Mouse (Mus musculus) liver, adult (tissue): ENCODE results near the gene Tiam1.

Experiments used
- GATA4 ChIP-seq: IDR thresholded peaks from 2 replicates; pipeline ENCODE4 v1.6.1; 2014; ENCODE audit warnings: mild to moderate bottlenecking, low read length; ENCODE audit not compliant: insufficient replicate concordance

Gene Tiam1

GRCm38 (mm10) chr16:89921370-89921769 is 222.2 kb downstream of the Tiam1 start:
- TF ChIP-seq GATA4 = no peak

GRCm38 (mm10) chr16:89920417-89920816 is 223.2 kb downstream of the Tiam1 start:
- TF ChIP-seq GATA4 = no peak

GRCm38 (mm10) chr16:89917404-89917803 is 226.2 kb downstream of the Tiam1 start:
- TF ChIP-seq GATA4 = no peak

GRCm38 (mm10) chr16:89914946-89915345 is 228.6 kb downstream of the Tiam1 start:
- TF ChIP-seq GATA4 = no peak

- no peak for TF ChIP-seq GATA4
These were observed 230.7 kb downstream of the Tiam1 start for GRCm38 (mm10) chr16:89912686-89913375.

GRCm38 (mm10) chr16:89909393-89910068 is 234.0 kb downstream of the Tiam1 start:
- TF ChIP-seq GATA4 = no peak

GRCm38 (mm10) chr16:89907651-89908050 is 235.9 kb downstream of the Tiam1 start:
- no peak for TF ChIP-seq GATA4

- TF ChIP-seq GATA4 = no peak
These were observed 236.7 kb downstream of the Tiam1 start for GRCm38 (mm10) chr16:89906909-89907308.

- TF ChIP-seq GATA4 = no peak
These were observed 237.8 kb downstream of the Tiam1 start for GRCm38 (mm10) chr16:89905730-89906305.

- TF ChIP-seq GATA4 = no peak
These were observed 239.4 kb downstream of the Tiam1 start for GRCm38 (mm10) chr16:89904121-89904520.

GRCm38 (mm10) chr16:89902578-89903304 is 240.8 kb downstream of the Tiam1 start:
- TF ChIP-seq GATA4 = no peak

- TF ChIP-seq GATA4 = no peak
These were observed 242.9 kb downstream of the Tiam1 start for GRCm38 (mm10) chr16:89900681-89901080.

GRCm38 (mm10) chr16:89899192-89899591 is 244.4 kb downstream of the Tiam1 start:
- TF ChIP-seq GATA4 = no peak

GRCm38 (mm10) chr16:89898299-89898625 is 245.3 kb downstream of the Tiam1 start:
- TF ChIP-seq GATA4 = no peak

GRCm38 (mm10) chr16:89897547-89898298 is 245.8 kb downstream of the Tiam1 start:
- TF ChIP-seq GATA4 = no peak
